Mouse (Mus musculus) kidney, adult 2 months (tissue): ENCODE measurements at regions not wholly inside any gene's neighbourhood (a gene's known extent, or its start where the extent isn't known, plus 50 kb on each side); places are given as distances from the start of the nearest gene placed in this dataset.

ENCODE experiments used
- CTCF ChIP-seq: fragments of 200-500 bp; conservative IDR thresholded peaks from 2 replicates; pipeline ENCODE4 v1.5.1; 2011; ENCODE audit warnings: low read depth, mild to moderate bottlenecking, control low read depth, low read length, moderate library complexity, mixed read lengths; ENCODE audit not compliant: insufficient read depth, insufficient read length
- POLR2A ChIP-seq: fragments of 200-500 bp; IDR thresholded peaks from one replicate; pipeline ENCODE4 v1.6.1; 2011; ENCODE audit warnings: low read depth, low read length, control low read depth

DNA sequence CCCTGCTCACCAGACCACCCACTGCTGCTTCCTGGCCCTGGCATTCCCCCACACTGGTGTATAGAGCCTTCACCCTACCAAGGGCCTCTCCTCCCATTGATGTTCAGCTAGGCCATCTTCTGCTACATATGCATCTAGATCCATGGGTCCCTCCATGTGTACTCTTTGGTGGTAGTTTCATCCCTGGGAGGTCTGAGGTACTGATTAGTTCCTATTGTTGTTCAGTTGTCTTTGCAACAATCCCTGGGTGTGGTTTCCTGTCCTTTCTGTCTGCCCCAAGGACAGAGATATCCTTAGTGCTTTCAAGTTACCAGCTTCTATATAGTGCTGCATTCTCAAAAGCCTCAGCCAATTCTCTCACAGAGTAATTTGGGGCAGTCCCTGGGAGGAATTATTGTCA is 440.1 kb upstream of the Apob start:
- TF ChIP-seq POLR2A (no peak), CTCF (no peak)
